Mouse (Mus musculus) G1E (cell line): ENCODE data around the gene Slc5a3. TPM values are rescaled to one million over a fixed set of nuclear protein-coding genes. Genes with fewer than 3 reads are reported as not detected.

Source experiments
- ATAC-seq: 2 replicates; pipeline ENCODE4 v1.8.0; 2016; ENCODE audit warnings: mild to moderate bottlenecking; ENCODE audit not compliant: insufficient number of reproducible peaks, poor library complexity, low FRiP score, severe bottlenecking; ENCODE audit errors: extremely low read depth
- DNase-seq: peaks from one replicate; pipeline ENCODE4 v3.0.0; 2012; ENCODE audit warnings: low spot score
- H3K27me3 ChIP-seq: 2 replicates; pipeline ENCODE4 v1.6.1; 2012; ENCODE audit warnings: mild to moderate bottlenecking, low read length, inconsistent platforms; ENCODE audit not compliant: insufficient read depth
- H3K36me3 ChIP-seq: replicated peaks from 2 replicates; pipeline ENCODE3; 2012; ENCODE audit warnings: mild to moderate bottlenecking, inconsistent platforms
- H3K4me1 ChIP-seq: 2 replicates; pipeline ENCODE4 v1.6.1; 2012; ENCODE audit warnings: low read depth, low read length, inconsistent platforms, mixed read lengths; ENCODE audit not compliant: insufficient read depth
- H3K4me3 ChIP-seq: 2 replicates; pipeline ENCODE4 v1.5.1; 2012; ENCODE audit warnings: low read depth, mild to moderate bottlenecking, inconsistent platforms, low read length, moderate library complexity, mixed read lengths
- H3K9me3 ChIP-seq: replicated peaks from 2 replicates; pipeline ENCODE4 v1.6.1; 2012; ENCODE audit warnings: inconsistent platforms
- CTCF ChIP-seq: IDR thresholded peaks from 2 replicates; pipeline ENCODE4 v1.5.1; 2012; ENCODE audit warnings: low read depth, low read length, inconsistent platforms, mixed read lengths
- GATA1 ChIP-seq: IDR thresholded peaks from 2 replicates; pipeline ENCODE4 v1.6.1; 2012; ENCODE audit warnings: borderline replicate concordance, low read length, inconsistent platforms, mixed read lengths
- GATA2 ChIP-seq: IDR thresholded peaks from 2 replicates; pipeline ENCODE4 v1.6.1; 2012; ENCODE audit warnings: low read depth, low read length, inconsistent platforms, borderline replicate concordance
- POLR2AphosphoS5 ChIP-seq: IDR thresholded peaks from 2 replicates; pipeline ENCODE4 v1.6.1; 2012; ENCODE audit warnings: low read depth, low read length, inconsistent platforms; ENCODE audit not compliant: insufficient replicate concordance
- TAL1 ChIP-seq: conservative IDR thresholded peaks from 2 replicates; pipeline ENCODE4 v1.6.1; 2012; ENCODE audit warnings: low read depth, low read length, inconsistent platforms, mixed read lengths
- polyA plus RNA-seq: library from polyadenylated mRNA; stranded (reverse); fragments of >175 nt; gene quantifications from 2 replicates; pipeline ENCODE4 v1.2.3, GENCODE M21; 2012
- total RNA-seq, 2 experiments: library from RNA; stranded (forward) in 1 of 2; stranded (reverse) in 1 of 2; fragments of 200-1000 nt in 1 of 2; fragments of >200 nt in 1 of 2; fragmentation: Nextera tagmentation in 1 of 2; gene quantifications; 2 replicates each; pipeline ENCODE4 v1.2.3; 2014 to 2017

The Slc5a3 gene
- total and polyA plus RNA-seq, 3 experiments = 0.09 to 3.6 (median 3.1) TPM

DNA sequence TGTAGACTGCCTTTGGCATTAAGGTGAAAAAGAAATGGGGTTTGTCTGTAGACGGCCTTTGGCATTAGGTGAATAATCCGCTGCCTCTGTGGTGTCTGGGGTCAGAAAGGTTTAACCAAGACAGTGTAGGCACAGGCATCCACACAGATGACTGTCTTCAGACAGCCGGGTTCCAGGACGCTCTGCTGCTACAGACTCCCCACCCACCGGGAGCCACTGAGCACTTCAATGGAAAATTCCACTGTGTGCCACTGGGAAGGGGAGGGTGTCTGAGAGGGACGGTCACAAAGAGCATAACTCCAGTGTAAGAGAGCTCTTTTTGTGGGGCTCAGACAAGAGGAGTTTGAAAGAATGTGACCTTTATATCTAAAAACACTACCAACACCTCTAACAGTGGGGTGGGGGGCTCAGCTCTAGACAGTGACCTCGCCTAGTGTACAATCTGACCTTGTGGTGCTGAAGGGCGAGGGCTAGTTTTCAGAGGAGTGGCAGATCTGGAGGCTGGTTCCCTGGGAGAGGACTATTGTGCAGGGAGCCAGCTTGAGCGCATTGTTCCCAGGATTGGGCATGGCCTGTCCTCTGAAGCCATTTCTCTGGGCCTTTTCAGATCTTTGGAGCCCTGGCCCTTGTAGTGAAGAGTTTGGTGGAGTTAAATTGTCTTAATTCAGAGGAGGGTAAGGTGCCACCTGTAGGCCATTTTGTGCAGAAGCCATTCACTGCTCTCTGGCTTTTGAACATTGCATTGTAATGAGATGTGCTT, 45.6 kb downstream of the Slc5a3 start:
- Histone ChIP-seq H3K27me3 (no peaks in the 10 kb centered on the region), H3K4me3 (no peak overlapping the region), H3K36me3 (peaks cover 71% of the 10 kb centered on the region), H3K9me3 (no peaks in the 10 kb centered on the region), H3K4me1 (no peaks in the 10 kb centered on the region)
- ATAC-seq = no peak
- TF ChIP-seq TAL1 (no peak), GATA1 (no peak), GATA2 (no peak), CTCF (no peak), POLR2AphosphoS5 (no peak)
- no peak for DNase-seq

DNA sequence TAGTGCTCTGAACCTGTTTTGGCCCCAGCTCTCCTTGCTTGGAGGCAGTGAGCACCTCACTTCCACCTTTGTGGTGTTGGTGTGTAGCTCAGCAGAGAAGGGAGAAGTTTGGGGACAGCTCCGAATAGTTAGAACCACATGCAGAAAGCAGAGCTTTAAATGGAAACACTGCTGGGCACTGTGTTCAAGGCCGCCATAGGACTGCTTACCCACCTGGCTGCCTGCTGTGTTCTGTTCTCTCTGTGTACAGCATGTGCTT, 46.1 kb downstream of the Slc5a3 start:
- Histone ChIP-seq H3K9me3 (no peaks in the 10 kb centered on the region), H3K27me3 (no peaks in the 10 kb centered on the region), H3K36me3 (peaks cover 68% of the 10 kb centered on the region), H3K4me1 (no peaks in the 10 kb centered on the region), H3K4me3 (no peak overlapping the region)
- no peak for ATAC-seq
- TF ChIP-seq POLR2AphosphoS5 (no peak), GATA1 (no peak), TAL1 (no peak), GATA2 (no peak), CTCF (no peak)
- no peak for DNase-seq

DNA sequence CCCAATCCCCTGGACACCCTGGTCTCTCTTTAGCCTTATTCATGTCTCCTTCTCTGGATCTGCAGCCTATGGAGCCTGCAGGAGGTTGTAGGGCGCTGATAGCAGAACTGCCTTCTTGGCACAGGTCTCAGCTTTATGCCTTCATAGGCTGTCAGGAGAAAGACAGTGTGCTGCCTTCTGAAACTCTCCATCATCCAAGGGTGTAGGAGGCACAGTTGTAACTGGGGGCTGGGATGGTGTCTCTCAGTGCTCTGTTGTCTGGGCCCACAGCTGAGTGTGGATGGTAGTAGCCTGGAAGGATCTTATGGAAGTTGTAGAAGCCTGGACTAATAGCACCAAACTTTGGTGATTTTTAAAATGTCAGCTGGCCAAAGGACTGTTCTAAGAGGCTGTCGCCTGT, 46.8 kb downstream of the Slc5a3 start:
- TF ChIP-seq GATA2 (no peak), TAL1 (no peak), CTCF (no peak)
- ATAC-seq (no peak), DNase-seq (no peak)
- Histone ChIP-seq H3K27me3 (no peaks in the 10 kb centered on the region), H3K36me3 (peaks cover 62% of the 10 kb centered on the region), H3K4me3 (no peak overlapping the region), H3K4me1 (no peaks in the 10 kb centered on the region), H3K9me3 (no peaks in the 10 kb centered on the region)

DNA sequence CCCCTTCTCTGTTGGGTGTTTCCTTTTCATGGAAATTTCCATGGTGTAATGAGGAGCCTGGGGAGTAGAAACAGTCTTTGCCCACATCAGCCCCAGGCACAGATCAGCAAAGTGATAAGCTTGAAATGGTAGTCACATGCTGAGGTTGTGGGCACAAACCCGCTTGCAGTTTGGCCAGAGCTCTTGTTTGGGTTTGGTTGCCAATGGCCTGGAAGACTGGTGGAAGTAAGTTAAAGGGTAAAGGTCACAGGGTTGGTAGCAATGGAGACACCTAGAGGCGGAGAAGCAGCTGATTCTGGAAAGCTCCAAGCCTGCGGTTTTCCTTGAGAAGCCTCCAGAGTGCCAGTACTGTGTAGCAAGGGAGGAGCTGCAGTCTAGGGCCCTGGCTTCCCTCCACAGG, 47.5 kb downstream of the Slc5a3 start:
- peaks cover 60% of the 10 kb centered on the region for H3K36me3 ChIP-seq
- ATAC-seq = no peak
- no peak overlapping the region for H3K4me3 ChIP-seq
- no peaks in the 10 kb centered on the region for H3K4me1 ChIP-seq
- no peaks in the 10 kb centered on the region for H3K9me3 ChIP-seq
- H3K27me3 ChIP-seq = no peaks in the 10 kb centered on the region
- no peak for DNase-seq
- TF ChIP-seq GATA1 (no peak), GATA2 (no peak), POLR2AphosphoS5 (no peak), CTCF (no peak), TAL1 (no peak)

DNA sequence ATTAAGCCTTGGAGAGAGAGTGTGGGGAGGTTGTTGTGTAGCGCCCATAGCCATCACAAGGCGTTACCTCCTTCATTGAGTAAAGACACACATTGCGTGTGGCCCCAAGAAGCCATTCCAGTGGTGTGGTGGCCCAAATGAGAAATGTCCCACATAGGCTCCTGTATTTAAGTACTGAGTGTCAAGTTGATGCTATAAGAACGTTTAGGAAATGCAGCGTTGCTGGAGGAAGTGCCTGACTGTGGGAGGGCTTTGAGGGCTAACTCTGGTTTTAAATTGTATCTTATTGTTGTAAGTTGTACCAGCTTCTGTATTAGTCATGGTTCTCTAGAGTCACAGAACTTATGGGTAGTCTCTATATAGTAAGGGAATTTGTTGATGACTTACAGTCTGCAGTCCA, 49.2 kb downstream of the Slc5a3 start:
- Histone ChIP-seq H3K36me3 (peaks cover 59% of the 10 kb centered on the region), H3K4me3 (no peak overlapping the region), H3K27me3 (no peaks in the 10 kb centered on the region), H3K9me3 (no peaks in the 10 kb centered on the region), H3K4me1 (no peaks in the 10 kb centered on the region)
- no peak for DNase-seq
- ATAC-seq = no peak
- TF ChIP-seq GATA2 (no peak), CTCF (no peak), POLR2AphosphoS5 (no peak), GATA1 (no peak), TAL1 (no peak)

DNA sequence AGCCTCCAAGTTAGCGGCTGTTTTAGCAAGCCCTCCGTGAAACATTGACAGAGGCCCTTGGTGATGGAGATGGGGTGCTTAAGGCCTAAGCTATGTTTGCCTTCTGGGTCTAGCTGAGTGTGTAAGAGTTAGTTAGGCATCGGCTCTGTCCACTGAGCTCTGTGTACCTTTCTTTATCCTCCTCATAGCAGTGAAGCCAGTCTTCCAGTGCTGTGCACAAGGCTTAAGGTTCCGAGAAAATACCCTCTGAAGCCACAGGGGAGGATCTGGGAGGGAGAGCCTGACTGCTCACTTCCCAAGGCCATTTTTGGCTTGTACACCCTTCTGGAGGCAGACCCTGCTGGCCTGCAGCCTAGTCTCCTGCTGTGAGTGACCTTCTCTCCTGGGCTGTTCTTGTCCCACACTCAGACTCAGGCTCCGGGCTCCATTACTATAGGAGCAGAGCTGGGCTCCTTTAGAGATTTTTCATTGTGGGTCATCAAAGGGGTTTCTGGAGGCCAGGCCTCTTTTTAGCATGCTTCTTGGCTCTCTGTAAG, 56.7 kb downstream of the Slc5a3 start:
- ATAC-seq (no peak), DNase-seq (no peak)
- peaks cover 35% of the 10 kb centered on the region for H3K36me3 ChIP-seq
- H3K4me3 ChIP-seq = no peak overlapping the region
- no peaks in the 10 kb centered on the region for H3K9me3 ChIP-seq
- peaks cover 5% of the 10 kb centered on the region for H3K4me1 ChIP-seq
- no peaks in the 10 kb centered on the region for H3K27me3 ChIP-seq
- no peak for TF ChIP-seq TAL1
- TF ChIP-seq GATA2 = no peak
- TF ChIP-seq GATA1 = no peak
- no peak for TF ChIP-seq POLR2AphosphoS5
- no peak for TF ChIP-seq CTCF
